Mouse (Mus musculus) liver, embryonic 15.5 days (tissue): ENCODE data around the gene Hist1h2bh. TPM values are rescaled to one million over a fixed set of nuclear protein-coding genes. Genes with fewer than 3 reads are reported as not detected.
"Not testable (repeated sequence)": the region's sequence is repeated elsewhere in the genome, so short reads cannot be mapped to it uniquely, and the experiment has no call there.

ENCODE experiments used
- ATAC-seq: fragments of 200-750 bp; cut with Nextera tagmentation; 2 replicates; pipeline ENCODE4 v1.8.0; 2017; ENCODE audit warnings: moderate number of reproducible peaks, mild to moderate bottlenecking, moderate library complexity; ENCODE audit not compliant: insufficient read depth
- H3K27ac ChIP-seq: fragments of 300-500 bp; sonication (generic); replicated peaks from 2 replicates; pipeline ENCODE4 v1.5.1; 2015; ENCODE audit warnings: mild to moderate bottlenecking, inconsistent platforms
- H3K27me3 ChIP-seq: fragments of 300-500 bp; sonication (generic); 2 replicates; pipeline ENCODE4 v1.6.1; 2015; ENCODE audit warnings: mild to moderate bottlenecking, inconsistent platforms
- H3K36me3 ChIP-seq: fragments of 300-500 bp; sonication (generic); replicated peaks from 2 replicates; pipeline ENCODE4 v1.6.1; 2015; ENCODE audit warnings: moderate library complexity, mild to moderate bottlenecking, inconsistent platforms
- H3K4me1 ChIP-seq: fragments of 300-500 bp; sonication (generic); replicated peaks from 2 replicates; pipeline ENCODE4 v1.6.1; 2015; ENCODE audit warnings: inconsistent platforms
- H3K4me2 ChIP-seq: fragments of 300-500 bp; sonication (generic); 2 replicates; pipeline ENCODE4 v1.6.1; 2015; ENCODE audit warnings: moderate library complexity, mild to moderate bottlenecking, inconsistent platforms
- H3K4me3 ChIP-seq: fragments of 300-500 bp; sonication (generic); replicated peaks from 2 replicates; pipeline ENCODE4 v1.5.1; 2015; ENCODE audit warnings: mild to moderate bottlenecking, inconsistent platforms
- H3K9ac ChIP-seq: fragments of 300-500 bp; sonication (generic); 2 replicates; pipeline ENCODE4 v1.6.1; 2015; ENCODE audit warnings: moderate library complexity, mild to moderate bottlenecking, inconsistent platforms
- H3K9me3 ChIP-seq: fragments of 300-500 bp; sonication (generic); replicated peaks from 2 replicates; pipeline ENCODE4 v1.6.1; 2016; ENCODE audit warnings: inconsistent platforms
- WGBS: fragments of 180-500 bp; shearing (Covaris S2); methylation state at CpG from one replicate; pipeline ENCODE4 v1.1.7; 2015; ENCODE audit warnings: mixed read lengths; ENCODE audit not compliant: insufficient replicate concordance; 5-methylcytosine and 5-hydroxymethylcytosine counted together
- polyA plus RNA-seq: library from polyadenylated mRNA; unstranded; fragments of >200 nt; fragmentation: Nextera tagmentation; extraction: Ambion mirVana; gene quantifications from 2 replicates; pipeline ENCODE4 v1.2.1, GENCODE M21; 2015

The Hist1h2bh gene
- polyA plus RNA-seq, 1 experiment from 2014 or later: 1.5 TPM

DNA sequence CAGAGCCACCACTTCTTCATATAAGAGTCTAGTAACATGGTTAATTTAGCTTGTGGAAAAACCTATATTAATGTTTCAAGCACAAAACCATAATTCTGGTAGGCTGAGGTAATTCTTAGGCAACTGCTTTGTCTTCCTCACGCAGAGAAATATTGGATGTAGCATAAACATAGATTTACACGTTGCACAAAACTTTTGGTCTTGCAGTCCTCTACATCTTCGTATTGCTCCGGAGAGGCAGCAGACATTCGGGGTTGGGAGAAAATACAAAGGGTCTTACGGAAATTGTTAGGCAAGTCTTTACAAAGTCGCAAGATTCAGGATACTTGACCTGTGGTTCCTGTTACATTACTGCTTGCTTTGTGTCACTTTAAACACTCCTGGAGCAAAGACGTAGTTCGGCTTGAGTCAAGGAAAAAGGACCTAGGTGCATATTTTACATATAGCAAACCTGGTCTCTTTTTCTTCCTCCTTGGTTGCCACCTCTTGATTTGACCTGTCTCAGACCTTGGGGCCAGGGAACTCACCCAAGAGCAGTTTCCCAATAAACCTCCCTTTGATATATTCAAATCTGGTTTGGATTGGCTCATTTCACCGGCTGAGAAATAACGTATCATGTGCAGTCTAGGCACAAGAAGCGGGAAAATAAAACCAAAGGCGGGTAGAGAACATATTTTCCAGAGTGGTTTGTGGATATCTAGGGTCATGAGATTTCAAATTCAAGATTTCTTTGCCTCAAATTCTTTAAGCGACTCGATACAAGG lies 8.6 kb downstream of the Hist1h2bh start:
- H3K27ac ChIP-seq: peak overlapping the region; percentile 98
- H3K9ac ChIP-seq: peak overlapping the region; percentile 75
- H3K4me1 ChIP-seq: peaks cover 47% of the 10 kb centered on the region
- no peaks in the 10 kb centered on the region for H3K27me3 ChIP-seq
- peak overlapping the region; percentile 78 for H3K4me2 ChIP-seq
- WGBS: under 1% methylated on average over 15 of the region's 15 CpGs
- ATAC-seq: peak; percentile 21
- no peaks in the 10 kb centered on the region for H3K9me3 ChIP-seq
- peak overlapping the region; percentile 66 for H3K4me3 ChIP-seq
- H3K36me3 ChIP-seq: no peaks in the 10 kb centered on the region

DNA sequence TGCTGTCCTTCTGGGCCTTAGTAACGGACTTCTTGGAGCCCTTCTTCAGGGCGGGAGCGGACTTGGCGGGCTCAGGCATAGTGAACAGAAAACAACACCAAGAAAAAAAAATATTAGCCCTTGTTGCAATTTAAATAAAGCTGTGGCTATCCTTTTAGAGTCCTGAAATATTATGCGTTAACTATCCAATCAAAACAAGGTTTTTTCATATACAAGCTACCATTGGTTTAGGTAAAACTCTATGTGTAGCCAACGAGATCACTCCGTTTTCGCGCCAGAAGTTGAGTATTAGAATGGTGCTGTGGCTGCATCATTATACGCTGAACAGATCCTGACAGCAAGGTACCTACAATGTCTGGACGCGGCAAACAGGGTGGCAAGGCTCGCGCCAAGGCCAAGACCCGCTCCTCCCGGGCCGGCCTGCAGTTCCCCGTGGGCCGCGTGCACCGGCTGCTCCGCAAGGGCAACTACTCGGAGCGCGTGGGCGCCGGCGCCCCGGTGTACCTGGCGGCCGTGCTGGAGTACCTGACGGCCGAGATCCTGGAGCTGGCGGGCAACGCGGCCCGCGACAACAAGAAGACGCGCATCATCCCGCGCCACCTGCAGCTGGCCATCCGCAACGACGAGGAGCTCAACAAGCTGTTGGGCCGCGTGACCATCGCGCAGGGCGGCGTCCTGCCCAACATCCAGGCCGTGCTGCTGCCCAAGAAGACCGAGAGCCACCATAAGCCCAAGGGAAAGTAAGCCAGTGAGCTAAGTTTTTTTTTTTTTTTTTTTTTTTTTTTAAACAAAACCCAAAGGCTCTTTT lies 9.4 kb downstream of the Hist1h2bh start, which contains the start of gene Hist1h2af:
Hist1h2af (plus strand) TSS at position 347 of the 808 bp plus-strand sequence.
- H3K4me1 ChIP-seq: peaks cover 47% of the 10 kb centered on the region
- H3K9ac ChIP-seq: peak within 1 kb of the TSS; percentile 75
- H3K9me3 ChIP-seq, H3K27me3 ChIP-seq, H3K36me3 ChIP-seq: not testable (repeated sequence)
- ATAC-seq: peak; percentile 38
- H3K4me3 ChIP-seq: peak within 1 kb of the TSS; percentile 66
- H3K4me2 ChIP-seq: peak within 1 kb of the TSS; percentile 78
- H3K27ac ChIP-seq: peak within 1 kb of the TSS; percentile 98
- under 1% methylated on average over 31 of the region's 53 CpGs for WGBS

DNA sequence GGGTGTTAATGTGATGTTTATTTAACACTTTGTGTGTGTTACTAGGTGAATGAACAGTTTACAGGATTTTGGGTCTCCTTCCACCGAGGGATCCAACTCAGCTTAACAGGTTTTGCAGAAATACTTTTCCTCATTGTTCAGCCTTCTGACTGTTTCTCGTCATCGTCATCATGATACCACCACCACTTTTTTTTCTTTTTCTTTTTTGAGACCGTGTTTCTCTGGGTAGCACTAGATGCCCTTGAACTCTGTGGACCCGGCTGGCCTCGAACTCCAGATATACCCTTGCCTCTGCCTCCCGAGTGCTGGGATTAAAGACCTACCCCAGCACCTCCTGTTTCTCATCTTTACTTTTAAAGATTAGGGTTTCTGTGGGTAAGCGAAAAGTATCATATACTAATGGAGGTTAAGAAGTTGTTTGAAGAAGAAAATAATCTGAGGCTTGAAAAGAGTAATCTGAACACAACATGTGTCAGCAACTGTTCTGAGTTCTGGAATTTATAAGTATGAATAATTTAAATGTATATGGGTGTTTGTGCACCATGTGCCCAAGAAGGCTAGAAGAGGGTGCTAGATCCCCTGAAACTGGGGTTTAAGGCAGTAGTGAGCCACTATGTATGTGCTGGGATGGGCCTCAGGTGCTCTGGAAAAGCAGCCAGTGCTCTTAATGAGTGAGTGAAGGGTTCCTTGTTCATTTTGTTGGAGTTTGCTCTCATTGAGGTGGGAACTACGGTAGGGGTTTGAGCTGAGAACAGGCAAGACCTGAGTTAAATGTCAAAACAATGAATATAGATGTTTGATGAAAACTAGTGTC lies 10.7 kb downstream of the Hist1h2bh start:
- peak overlapping the region; percentile 75 for H3K9ac ChIP-seq
- H3K36me3 ChIP-seq: no peaks in the 10 kb centered on the region

DNA sequence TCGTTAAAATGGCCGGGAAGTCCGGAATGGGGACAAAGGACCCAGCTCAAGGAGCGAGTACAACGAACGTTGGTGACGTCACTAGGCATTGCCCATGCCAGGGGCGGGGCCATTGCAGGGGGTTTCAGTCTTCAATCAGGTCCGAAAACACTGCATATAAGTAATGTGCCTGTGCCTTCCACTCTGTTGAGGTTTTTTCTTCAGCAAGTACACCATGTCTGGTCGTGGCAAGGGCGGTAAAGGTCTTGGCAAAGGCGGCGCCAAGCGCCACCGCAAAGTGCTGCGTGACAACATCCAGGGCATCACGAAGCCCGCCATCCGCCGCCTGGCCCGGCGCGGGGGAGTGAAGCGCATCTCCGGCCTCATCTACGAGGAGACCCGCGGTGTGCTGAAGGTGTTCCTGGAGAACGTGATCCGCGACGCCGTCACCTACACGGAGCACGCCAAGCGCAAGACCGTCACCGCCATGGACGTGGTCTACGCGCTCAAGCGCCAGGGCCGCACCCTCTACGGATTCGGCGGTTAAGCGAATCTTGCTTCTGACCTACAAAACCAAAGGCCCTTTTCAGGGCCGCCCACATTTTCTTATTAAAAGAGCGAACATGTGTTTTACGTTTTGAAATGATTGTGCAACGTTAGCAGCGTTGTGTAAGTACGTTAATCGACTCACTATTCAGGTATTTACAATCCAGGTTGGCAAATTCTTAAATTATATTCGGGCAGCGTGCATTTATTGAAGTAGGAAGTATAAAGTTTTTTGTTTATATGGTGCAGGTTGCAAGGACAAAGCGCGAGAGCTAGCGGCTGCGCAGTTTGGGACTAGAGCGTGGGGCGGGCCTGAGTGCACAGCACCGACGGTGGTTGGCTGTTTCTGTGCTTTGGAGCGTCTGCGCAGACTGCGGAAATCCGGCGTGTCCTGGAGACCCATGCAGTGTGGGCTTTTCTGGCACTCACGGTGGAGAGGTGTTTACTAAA lies 12.0 kb downstream of the Hist1h2bh start, which contains the start of gene Hist1h4h:
Hist1h4h (plus strand) TSS at position 150 of the 975 bp plus-strand sequence.
- WGBS: under 1% methylated on average over 64 of the region's 70 CpGs

More for the DNA sequence above, 10.7 kb downstream of the Hist1h2bh start:
- no peak for ATAC-seq
- Histone ChIP-seq H3K9me3 (no peaks in the 10 kb centered on the region), H3K4me1 (peaks cover 38% of the 10 kb centered on the region), H3K27ac (peak overlapping the region; percentile 98), H3K4me3 (peak overlapping the region; percentile 66), H3K4me2 (peak overlapping the region; percentile 78), H3K27me3 (no peaks in the 10 kb centered on the region)
- WGBS: 14% methylated on average over 9 of the region's 9 CpGs

DNA sequence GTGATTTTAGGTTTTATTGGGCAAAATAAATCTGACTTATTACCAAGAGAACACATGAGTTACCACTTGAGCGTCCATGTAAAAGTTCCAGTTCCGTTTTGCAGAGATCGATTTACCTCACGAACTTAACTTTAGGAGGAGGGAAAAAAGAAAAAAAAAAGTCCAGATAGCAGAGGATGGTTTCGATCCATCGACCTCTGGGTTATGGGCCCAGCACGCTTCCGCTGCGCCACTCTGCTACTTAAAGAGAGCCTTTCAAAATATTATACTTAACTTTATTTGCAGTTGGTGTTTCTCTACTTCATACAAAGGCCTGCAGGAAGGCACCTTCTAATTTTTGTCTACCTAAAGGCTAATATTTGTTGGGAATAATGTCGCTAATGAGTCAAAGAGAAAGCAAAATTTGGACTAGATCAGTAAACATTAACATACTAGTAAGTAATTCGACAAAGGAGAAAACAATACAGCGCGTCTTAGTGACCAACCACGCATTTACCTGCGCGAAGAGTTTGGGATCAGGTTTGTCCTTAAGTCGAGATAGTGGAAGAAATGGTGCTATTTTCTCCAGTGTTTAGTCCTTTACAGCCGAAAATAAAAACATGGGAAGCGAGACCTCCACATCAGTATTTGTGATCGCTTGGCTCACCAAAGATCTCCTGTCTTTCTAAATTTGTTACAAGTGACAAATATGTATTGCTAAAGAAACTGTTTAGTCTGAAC lies 12.9 kb downstream of the Hist1h2bh start:
- Histone ChIP-seq H3K27me3 (no peaks in the 10 kb centered on the region), H3K9me3 (no peaks in the 10 kb centered on the region), H3K36me3 (no peaks in the 10 kb centered on the region), H3K4me3 (peak overlapping the region; percentile 66), H3K27ac (peak overlapping the region; percentile 98), H3K9ac (peak overlapping the region; percentile 75), H3K4me1 (peaks cover 42% of the 10 kb centered on the region), H3K4me2 (peak overlapping the region; percentile 78)
- WGBS: under 1% methylated on average over 20 of the region's 20 CpGs
- no peak for ATAC-seq

More for the DNA sequence above, 12.0 kb downstream of the Hist1h2bh start, which contains the start of gene Hist1h4h:
- peak; percentile 59 for ATAC-seq
- Histone ChIP-seq H3K9me3 (no peaks in the 10 kb centered on the region), H3K4me1 (peaks cover 34% of the 10 kb centered on the region), H3K4me2 (peak within 1 kb of the TSS; percentile 78), H3K36me3 (no peaks in the 10 kb centered on the region), H3K9ac (peak within 1 kb of the TSS; percentile 75), H3K4me3 (peak within 1 kb of the TSS; percentile 66), H3K27me3 (no peaks in the 10 kb centered on the region), H3K27ac (peak within 1 kb of the TSS; percentile 98)

DNA sequence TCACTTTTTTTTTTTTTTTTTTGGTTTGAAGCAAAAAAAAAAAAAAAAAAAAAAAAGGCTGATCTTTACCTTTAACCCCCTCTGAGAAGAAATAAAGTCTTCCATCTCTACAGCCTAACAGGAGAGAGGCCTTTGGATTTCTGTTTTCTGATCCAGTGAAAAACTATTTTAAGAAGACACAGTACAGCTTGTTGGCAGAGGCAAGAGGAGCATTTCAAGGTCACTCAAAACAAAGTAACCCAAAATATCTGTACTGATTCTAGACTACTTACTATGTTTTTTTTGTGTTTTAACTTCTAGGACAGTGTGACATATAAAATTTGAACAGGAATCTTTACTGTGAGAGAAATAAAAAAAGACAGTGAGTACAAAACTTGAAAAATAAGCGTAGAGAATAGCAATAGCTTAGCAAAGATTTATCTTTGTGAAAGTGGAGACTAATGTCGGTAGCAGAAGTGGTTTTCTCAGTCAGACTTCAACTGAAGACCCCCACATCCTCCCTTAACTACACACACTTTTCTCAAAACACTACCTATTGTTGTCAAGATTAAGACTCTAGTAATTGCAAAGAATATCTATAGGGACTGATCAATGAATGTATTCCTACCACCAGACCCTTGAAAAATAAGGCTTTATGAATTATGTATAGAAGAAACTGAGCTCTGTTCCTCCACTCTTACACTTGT lies 13.6 kb downstream of the Hist1h2bh start:
- H3K27me3 ChIP-seq: no peaks in the 10 kb centered on the region
- peak overlapping the region; percentile 78 for H3K4me2 ChIP-seq
- peak overlapping the region; percentile 66 for H3K4me3 ChIP-seq
- ATAC-seq: no peak
- H3K9me3 ChIP-seq: no peaks in the 10 kb centered on the region
- peak overlapping the region; percentile 98 for H3K27ac ChIP-seq
- 21% methylated on average over 2 of the region's 2 CpGs for WGBS
- H3K9ac ChIP-seq: peak overlapping the region; percentile 75
- H3K4me1 ChIP-seq: peaks cover 44% of the 10 kb centered on the region
- no peaks in the 10 kb centered on the region for H3K36me3 ChIP-seq

DNA sequence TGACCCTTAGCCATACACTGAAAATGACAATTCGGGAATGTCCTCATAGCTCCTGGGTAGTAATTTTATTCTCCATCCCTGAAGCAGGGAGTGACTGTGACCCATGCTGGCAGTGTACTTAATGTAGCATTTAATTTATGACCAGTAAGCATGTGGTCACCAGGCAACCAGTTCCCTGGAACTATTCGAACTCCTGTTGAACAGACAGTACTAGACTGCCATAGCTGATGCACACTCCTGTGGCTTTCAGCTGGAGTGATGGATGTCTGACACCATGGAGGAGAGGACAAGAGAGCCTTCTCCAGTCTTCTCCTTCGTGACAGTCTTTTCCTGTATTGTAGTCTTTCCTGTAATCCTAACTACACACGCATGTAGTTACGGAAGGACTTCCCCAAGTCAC lies 14.2 kb downstream of the Hist1h2bh start:
- Histone ChIP-seq H3K27ac (peak overlapping the region; percentile 29; the same call in 1 of the 2 replicates), H3K4me3 (no peak overlapping the region), H3K4me1 (peaks cover 45% of the 10 kb centered on the region), H3K27me3 (no peaks in the 10 kb centered on the region), H3K9me3 (no peaks in the 10 kb centered on the region), H3K36me3 (no peaks in the 10 kb centered on the region), H3K9ac (no peak overlapping the region), H3K4me2 (no peak overlapping the region)
- 80% methylated on average over 5 of the region's 5 CpGs for WGBS
- no peak for ATAC-seq

DNA sequence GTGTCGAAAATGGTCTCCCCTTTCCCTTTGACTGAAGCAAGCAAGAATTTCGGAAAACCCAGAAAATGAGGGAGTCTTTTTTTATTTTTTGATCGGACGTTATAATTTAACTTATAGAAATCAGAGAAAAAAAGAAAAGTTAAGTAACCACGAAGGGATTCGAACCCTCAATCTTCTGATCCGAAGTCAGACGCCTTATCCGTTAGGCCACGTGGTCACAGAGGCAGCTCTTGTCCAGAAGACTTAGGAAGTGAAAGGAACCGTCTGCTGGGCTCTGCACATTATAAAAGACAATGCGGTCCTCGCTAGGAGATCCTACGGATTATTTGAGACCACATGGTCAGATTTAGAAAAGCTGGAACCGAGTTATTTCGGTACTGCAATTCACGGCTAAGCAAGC lies 16.9 kb downstream of the Hist1h2bh start:
- WGBS: under 1% methylated on average over 17 of the region's 17 CpGs
- peak overlapping the region; percentile 32; the same call in 1 of the 2 replicates for H3K9ac ChIP-seq
- ATAC-seq: no peak
- no peaks in the 10 kb centered on the region for H3K36me3 ChIP-seq
- peak overlapping the region; percentile 45 for H3K4me3 ChIP-seq
- peaks cover 40% of the 10 kb centered on the region for H3K4me1 ChIP-seq
- H3K27ac ChIP-seq: no peak overlapping the region
- H3K27me3 ChIP-seq: no peaks in the 10 kb centered on the region
- H3K9me3 ChIP-seq: no peaks in the 10 kb centered on the region
- H3K4me2 ChIP-seq: peak overlapping the region; percentile 65

DNA sequence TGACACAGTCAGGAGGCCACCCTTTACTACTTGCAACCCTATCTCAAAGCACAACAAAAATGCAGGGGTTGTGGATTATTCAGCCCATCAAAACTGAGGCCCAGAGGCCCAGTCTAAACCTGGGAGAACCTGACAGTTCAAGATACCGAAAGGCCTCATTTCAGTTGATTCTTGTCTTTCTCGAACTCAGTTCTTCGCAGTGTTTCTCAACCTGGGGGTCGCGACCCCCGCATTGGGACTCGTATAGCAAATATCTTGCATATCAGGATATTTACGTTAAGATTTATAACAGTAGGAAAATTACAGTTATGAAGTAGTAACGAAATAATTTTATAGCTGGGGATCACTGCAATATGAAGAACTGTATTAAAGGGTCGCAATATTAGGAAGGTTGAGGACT lies 17.3 kb downstream of the Hist1h2bh start:
- H3K27me3 ChIP-seq: no peaks in the 10 kb centered on the region
- H3K36me3 ChIP-seq: no peaks in the 10 kb centered on the region
- 2% methylated on average over 10 of the region's 10 CpGs for WGBS
- H3K4me1 ChIP-seq: peaks cover 44% of the 10 kb centered on the region
- ATAC-seq: no peak
- H3K4me2 ChIP-seq: peak overlapping the region; percentile 65
- H3K9ac ChIP-seq: peak overlapping the region; percentile 26; the same call in 1 of the 2 replicates
- H3K4me3 ChIP-seq: peak overlapping the region; percentile 45
- no peaks in the 10 kb centered on the region for H3K9me3 ChIP-seq
- H3K27ac ChIP-seq: 0 out of 2 replicates have a peak overlapping the region, but pooled peaks have one; percentile 25
